Mouse (Mus musculus) erythroblast, embryonic 14.5 days (primary cell): ENCODE results near the gene Dpp6.

ENCODE experiments used
- GATA1 ChIP-seq: IDR thresholded peaks from 2 replicates; pipeline ENCODE4 v1.6.1; 2012; ENCODE audit warnings: low read length, inconsistent platforms, mixed read lengths
- TAL1 ChIP-seq: IDR thresholded peaks from 3 replicates; pipeline ENCODE4 v1.6.1; 2012; ENCODE audit warnings: low read length, inconsistent platforms, mixed read lengths

GRCm38 (mm10) chr5:27685923-27686322 lies 868.9 kb downstream of the Dpp6 start:
- TF ChIP-seq GATA1 (no peak), TAL1 (no peak)
